Mouse (Mus musculus) urinary bladder, postnatal 36 days (tissue): Measurements from ENCODE around the gene Tstd3.

Source experiments
- DNase-seq, 2 experiments: peaks; one replicate each; pipeline ENCODE4 v3.0.0; 2022; ENCODE audit warnings: low spot score in 2 of 2, mixed read lengths in 1 of 2

The Tstd3 gene

DNA sequence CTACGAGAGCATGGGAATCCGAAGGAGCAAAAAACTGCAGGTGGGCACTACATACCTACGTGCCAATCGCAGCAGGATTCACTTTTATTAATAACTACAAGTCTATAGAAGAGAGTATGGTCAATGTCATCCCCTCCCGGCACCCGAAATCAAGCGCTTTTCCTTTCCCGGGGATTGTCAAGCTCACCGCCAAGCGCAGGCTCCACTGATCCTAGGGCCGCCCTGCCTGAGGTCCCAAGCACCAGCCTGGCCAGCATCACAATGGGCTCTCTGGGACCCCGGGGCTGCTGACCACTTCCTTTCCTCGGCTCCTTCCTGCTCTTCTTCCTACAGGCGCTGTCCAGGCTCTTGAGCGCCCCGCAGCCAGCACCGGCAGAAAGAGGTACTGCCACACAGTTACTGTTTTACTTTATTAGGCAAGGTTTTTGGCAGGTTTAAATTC, at the start of gene Tstd3, which contains the start of gene Usp45:
Tstd3 (minus strand) TSS at position 350 of the 442 bp plus-strand sequence.
Usp45 (plus strand) TSS at position 294 of the 442 bp plus-strand sequence.
- DNase-seq: peak; percentile 50 to 77

GRCm38 (mm10) chr4:21814029-21814428, 47.0 kb upstream of the Tstd3 start:
- peak in 1 of 2 experiments; percentile 6 for DNase-seq

- no peak for DNase-seq
Measured at GRCm38 (mm10) chr4:21812635-21813034, 45.6 kb upstream of the Tstd3 start.

DNA sequence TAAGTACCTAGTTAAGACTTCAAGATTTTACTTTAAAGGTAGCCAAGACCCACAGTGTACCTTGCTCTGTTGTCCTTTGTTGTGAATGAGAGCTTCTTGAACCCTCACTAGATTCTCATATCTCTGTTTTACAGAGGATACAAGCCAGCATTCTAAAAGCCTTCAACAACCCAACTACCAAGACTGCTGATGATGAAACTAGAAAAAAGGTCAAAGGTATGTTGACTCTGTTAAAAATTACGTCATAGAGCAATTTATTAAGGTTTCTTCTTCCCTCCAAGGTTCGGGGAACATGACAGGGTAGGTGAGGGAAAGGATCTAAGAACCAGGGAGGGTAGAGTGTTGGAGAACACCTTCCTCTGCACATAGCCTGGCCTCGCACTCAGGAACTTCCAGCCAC, 43.6 kb upstream of the Tstd3 start:
- no peak for DNase-seq

DNA sequence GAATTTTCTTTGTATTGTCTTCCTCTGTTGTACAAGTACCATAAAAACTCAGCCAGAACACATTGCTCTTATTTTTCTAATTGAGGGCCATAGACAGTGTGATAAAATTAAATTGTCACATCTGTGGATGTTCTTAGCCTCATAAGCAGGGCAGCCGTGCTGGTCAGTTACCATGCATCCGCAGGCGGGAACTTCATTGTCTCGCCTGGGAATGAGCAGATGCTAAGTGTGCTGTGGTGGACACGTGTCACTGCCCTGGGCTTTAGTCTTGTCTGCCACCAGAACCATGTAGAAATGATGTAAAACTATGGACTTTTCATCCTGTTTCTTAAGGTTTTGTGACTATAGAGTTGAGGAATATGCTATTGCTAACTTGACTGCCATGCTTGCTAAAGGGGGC, 40.2 kb upstream of the Tstd3 start:
- DNase-seq: no peak

DNA sequence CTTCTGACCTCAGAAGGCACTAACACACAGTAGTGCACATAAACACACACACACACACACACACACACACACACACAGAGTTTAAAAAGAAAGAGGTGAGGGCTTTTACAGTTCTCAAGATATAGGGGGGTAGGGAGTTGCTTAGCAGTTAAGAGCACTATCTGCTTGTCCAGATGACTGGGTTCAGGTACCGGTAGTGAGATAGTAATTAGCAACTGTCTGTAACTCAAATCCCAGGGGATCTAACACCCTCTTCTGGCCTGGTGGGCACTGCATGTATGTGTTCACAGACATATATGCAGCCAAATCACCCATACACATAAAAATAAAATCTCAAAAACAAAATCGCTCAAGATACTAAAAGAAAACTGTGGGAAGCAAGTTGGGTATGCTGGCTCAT, 34.6 kb upstream of the Tstd3 start:
- DNase-seq: no peak

- no peak for DNase-seq
Measured at GRCm38 (mm10) chr4:21801013-21801412, 34.0 kb upstream of the Tstd3 start.

DNA sequence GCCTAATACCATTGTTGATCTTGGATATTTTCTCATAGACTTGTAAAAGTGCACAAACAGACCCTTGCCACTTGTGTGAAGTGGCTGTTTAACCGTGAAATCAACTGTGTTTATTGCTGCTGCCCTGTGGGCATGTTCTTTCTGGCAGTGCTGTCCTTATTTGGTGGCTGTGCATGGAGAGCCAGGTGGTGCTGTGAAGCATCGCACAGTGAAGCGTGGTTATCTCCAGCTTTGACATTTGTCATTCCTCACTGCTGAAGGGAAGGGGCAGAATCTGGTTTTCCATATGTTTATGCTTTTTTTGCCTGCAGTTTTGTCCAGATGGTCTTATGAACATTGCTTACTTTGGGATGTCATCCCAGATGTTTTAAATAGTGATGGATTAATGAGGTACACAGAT, 26.6 kb upstream of the Tstd3 start:
- DNase-seq: no peak

- no peak for DNase-seq
Measured at GRCm38 (mm10) chr4:21789836-21790235, 22.8 kb upstream of the Tstd3 start.

GRCm38 (mm10) chr4:21788903-21789302, 21.9 kb upstream of the Tstd3 start:
- no peak for DNase-seq

GRCm38 (mm10) chr4:21786268-21786667, 19.3 kb upstream of the Tstd3 start:
- DNase-seq: no peak

GRCm38 (mm10) chr4:21780816-21781726, 14.1 kb upstream of the Tstd3 start:
- no peak for DNase-seq

DNA sequence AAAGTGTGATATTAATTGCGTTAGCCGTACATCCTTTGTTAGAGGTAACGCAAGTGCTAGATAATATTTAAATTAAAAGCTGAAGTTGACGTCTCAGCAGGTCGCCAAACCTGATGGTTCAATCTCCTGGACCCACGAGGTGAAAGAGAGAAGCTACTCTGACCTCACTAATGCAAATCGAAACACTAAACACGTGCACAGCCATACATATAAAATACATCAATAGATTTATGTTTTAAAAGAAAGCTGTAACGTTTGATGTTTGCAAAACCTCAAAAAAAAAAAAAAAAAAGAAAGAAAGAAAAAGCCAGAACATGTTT, 9.9 kb upstream of the Tstd3 start:
- no peak for DNase-seq

DNA sequence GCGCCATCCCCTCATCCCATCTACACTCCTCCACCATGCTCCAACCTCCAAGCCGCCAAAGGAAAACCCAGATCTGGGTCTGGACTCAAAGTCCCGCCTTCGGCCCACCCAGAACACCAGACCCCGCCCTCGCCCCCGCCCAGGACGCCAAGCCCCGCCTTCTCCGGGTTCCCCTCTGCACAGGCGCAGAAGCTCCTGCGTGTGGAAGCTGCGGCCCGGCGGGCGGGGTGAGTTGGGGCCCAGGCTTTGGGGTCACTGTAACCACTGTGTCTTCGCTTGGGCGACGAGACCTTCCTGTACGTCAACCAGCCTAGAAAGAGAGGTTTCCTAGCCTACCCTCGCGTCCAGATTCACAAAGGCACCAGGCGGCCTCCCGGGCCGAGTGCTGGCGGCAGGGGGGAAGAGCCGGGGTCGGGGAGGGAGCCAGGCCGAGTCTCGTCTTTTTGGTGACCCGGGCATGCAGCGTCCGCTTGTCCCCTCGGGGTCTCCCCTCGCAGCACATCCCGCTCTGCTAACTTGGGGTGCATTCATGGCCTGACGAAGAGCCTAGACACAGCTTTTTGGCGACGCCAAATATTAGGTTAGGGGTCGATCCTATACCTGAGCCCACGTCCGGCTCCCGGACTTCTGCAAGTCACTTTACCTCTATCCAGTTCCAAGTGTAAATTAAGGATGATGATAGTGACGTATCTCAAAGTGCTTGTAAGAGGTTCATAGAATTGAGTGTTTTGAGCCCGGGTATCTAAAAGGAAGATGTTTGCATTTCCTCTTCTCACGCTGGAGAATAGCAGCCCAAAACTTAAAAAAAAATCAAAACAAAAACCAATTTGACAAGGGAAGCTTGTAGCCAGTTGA, 9.3 kb upstream of the Tstd3 start:
- peak; percentile 87 to 91 for DNase-seq

DNA sequence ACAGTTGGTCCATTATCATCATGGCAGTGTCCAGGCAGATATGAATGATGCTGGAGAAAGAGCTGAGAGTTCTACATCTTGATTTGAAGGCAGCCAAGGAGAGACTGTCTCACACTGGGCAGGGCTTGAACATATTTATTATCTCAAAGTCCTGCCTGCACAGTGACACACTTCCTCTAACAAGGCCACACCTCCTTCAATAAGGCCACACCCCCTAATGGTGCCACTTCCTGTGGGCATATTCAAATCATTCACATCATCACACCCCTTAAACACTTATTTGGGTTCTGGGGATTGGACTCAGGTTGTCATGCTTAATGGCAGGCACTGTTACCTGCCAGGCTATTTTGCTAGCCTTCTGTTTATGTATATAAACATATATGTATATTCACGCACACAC, 5.3 kb upstream of the Tstd3 start:
- no peak for DNase-seq

GRCm38 (mm10) chr4:21771064-21771463, 4.1 kb upstream of the Tstd3 start:
- DNase-seq: no peak

GRCm38 (mm10) chr4:21766171-21766862, 695 bp downstream of the Tstd3 start:
- no peak for DNase-seq

DNA sequence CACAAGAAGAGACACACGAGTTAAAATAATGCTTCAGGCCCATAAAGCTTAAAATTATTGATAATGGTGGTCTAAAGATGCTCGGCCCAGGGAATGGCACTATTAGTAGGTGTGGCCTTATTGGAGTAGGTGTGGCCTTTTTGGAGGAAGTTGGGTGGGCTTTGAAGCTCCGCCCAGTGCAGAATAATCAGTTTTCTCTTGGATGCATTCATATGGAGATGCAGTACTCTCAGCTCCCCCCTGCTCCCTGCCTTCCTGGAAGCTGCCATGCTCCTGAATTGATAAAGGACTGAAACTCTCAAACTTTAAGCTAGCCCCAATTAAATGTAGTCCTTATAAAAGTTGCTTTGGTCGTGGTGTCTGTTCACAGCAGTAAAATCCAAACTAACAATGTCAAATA, 3.2 kb downstream of the Tstd3 start:
- no peak for DNase-seq

- DNase-seq: no peak
Measured at GRCm38 (mm10) chr4:21761416-21762160, 5.4 kb downstream of the Tstd3 start.

DNA sequence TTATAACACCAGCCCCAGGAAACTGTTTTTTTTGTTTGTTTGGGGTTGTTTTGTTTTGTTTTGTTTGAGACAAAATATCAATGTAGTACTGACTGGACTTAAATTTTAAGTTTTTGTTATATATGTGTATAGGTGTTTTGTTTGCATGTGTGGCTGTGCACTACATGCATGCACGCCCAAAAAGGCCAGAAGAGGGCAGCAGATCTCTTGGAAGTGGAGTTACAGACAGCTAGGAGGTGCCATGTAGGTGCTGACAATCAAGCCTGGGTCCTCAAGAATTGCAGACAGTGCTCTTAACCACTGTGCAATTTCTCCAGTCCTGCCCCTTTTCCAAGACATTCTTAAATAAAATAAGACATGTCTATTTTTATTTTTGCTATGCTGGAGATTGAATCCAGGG, 8.2 kb downstream of the Tstd3 start:
- no peak for DNase-seq

GRCm38 (mm10) chr4:21755123-21755789, 11.8 kb downstream of the Tstd3 start:
- no peak for DNase-seq
